Comparison of ENCODE assay signal across 9 mouse cellular contexts in genomic region chr11:84643107-84643372, GRCm38 (mm10).
DNase-seq lines count a peak whose midpoint lies in the region; ATAC-seq and TF ChIP-seq lines count a peak whose summit lies in the region.
"Had no signal": no experiment of that assay in that cellular context is flagged by ENCODE, and none has a peak within 500 bp of the region (broad histone marks: within the 10 kb centered on the region; RNA-seq: fewer than 3 reads in every experiment).

No protein-coding gene starts in this region.

- peak overlapping the region; percentile 77 for H3K4me2 ChIP-seq in lung, embryonic 14.5 days
- H3K4me2 ChIP-seq in hindbrain, postnatal 0 days (ENCODE audit: low read depth, low read length), result peak overlapping the region; percentile 74
- H3K4me2 ChIP-seq in neural tube, embryonic 14.5 days (ENCODE audit: low read depth, low read length), result peak overlapping the region; percentile 75

- no peak for DNase-seq in cerebellum, adult 2 months
- DNase-seq in cerebellum, adult 11-12 months, result no peak
- no peak for DNase-seq in lung, embryonic 14.5 days
- no peak for DNase-seq in lung, postnatal 36 days
- DNase-seq in hindbrain, postnatal 0 days (ENCODE audit: low spot score), result no peak
- DNase-seq in urinary bladder, adult 18-20 months (ENCODE audit: low spot score in 2 of 2), result no peak
- no peak for DNase-seq in lung, postnatal 10 days

- TF ChIP-seq CTCF in cerebellum, adult 2 months (IDR thresholded peaks at IDR 0.05; ENCODE audit: borderline replicate concordance, insufficient read depth, low read depth, low read length), result no peak
- no peak for TF ChIP-seq CTCF in lung, embryonic 14.5 days (IDR thresholded peaks at IDR 0.05; ENCODE audit: low read depth)
- no peak for TF ChIP-seq CTCF in hindbrain, postnatal 0 days (IDR thresholded peaks at IDR 0.05; ENCODE audit: low read depth)

- H3K9ac ChIP-seq in lung, embryonic 14.5 days, result no peak overlapping the region
- H3K9ac ChIP-seq in hindbrain, postnatal 0 days (replicated peaks; ENCODE audit: low read length), result peak overlapping the region; percentile 67
- H3K9ac ChIP-seq in neural tube, embryonic 14.5 days (replicated peaks; ENCODE audit: low read depth, low read length), result peak overlapping the region; percentile 82

- no peaks in the 10 kb centered on the region for H3K27me3 ChIP-seq in cerebellum, adult 2 months (ENCODE audit: control insufficient read depth, insufficient read depth, low read length)
- H3K27me3 ChIP-seq in lung, embryonic 14.5 days (ENCODE audit: insufficient read depth, low read length), result peaks cover 44% of the 10 kb centered on the region
- no peaks in the 10 kb centered on the region for H3K27me3 ChIP-seq in hindbrain, postnatal 0 days (ENCODE audit: insufficient read depth, low read length)
- peaks cover 5% of the 10 kb centered on the region; the same call in 1 of the 2 replicates for H3K27me3 ChIP-seq in neural tube, embryonic 14.5 days (ENCODE audit: control insufficient read depth, insufficient read depth, low read length)

- ATAC-seq in lung, embryonic 14.5 days (ENCODE audit: insufficient read depth), result no peak
- peak; percentile 19 for ATAC-seq in hindbrain, postnatal 0 days
- ATAC-seq in neural tube, embryonic 14.5 days (ENCODE audit: low read depth), result no peak
- ATAC-seq: Patski had no signal

- 49% methylated on average over 5 of the region's 5 CpGs for WGBS in cerebellum, adult 2 months
- WGBS in lung, embryonic 14.5 days, result 37% methylated on average over 5 of the region's 5 CpGs
- 40% methylated on average over 5 of the region's 5 CpGs for whole genome bisulfite sequencing in hindbrain, postnatal 0 days
- 30% methylated on average over 5 of the region's 5 CpGs for WGBS in neural tube, embryonic 14.5 days

- no peaks in the 10 kb centered on the region for H3K36me3 ChIP-seq in lung, embryonic 14.5 days (ENCODE audit: insufficient read depth)
- H3K36me3 ChIP-seq in hindbrain, postnatal 0 days (ENCODE audit: insufficient read depth, low read length), result no peaks in the 10 kb centered on the region
- no peaks in the 10 kb centered on the region for H3K36me3 ChIP-seq in neural tube, embryonic 14.5 days (ENCODE audit: control insufficient read depth, insufficient read depth, low read length)

- peak overlapping the region; percentile 68 for H3K4me3 ChIP-seq in cerebellum, adult 2 months (replicated peaks; ENCODE audit: insufficient read depth, low read depth, low read length)
- H3K4me3 ChIP-seq in lung, embryonic 14.5 days (ENCODE audit: low read depth, low read length), result no peak overlapping the region
- no peak overlapping the region for H3K4me3 ChIP-seq in hindbrain, postnatal 0 days (ENCODE audit: low read length)
- peak overlapping the region; percentile 41; the same call in 1 of the 2 replicates for H3K4me3 ChIP-seq in neural tube, embryonic 14.5 days (ENCODE audit: low read depth, low read length)

- no peaks in the 10 kb centered on the region for H3K9me3 ChIP-seq in lung, embryonic 14.5 days (ENCODE audit: low read depth, low read length)
- no peaks in the 10 kb centered on the region for H3K9me3 ChIP-seq in hindbrain, postnatal 0 days (ENCODE audit: low read length)
- H3K9me3 ChIP-seq in neural tube, embryonic 14.5 days (ENCODE audit: control insufficient read depth, low read length), result no peaks in the 10 kb centered on the region; the same call in 1 of the 2 replicates

- H3K27ac ChIP-seq in cerebellum, adult 2 months (ENCODE audit: insufficient read depth, low read length), result 0 out of 2 replicates have a peak overlapping the region, but pooled peaks have one; percentile 13
- no peak overlapping the region for H3K27ac ChIP-seq in lung, embryonic 14.5 days (ENCODE audit: low read depth)
- peak overlapping the region; percentile 76; the same call in 1 of the 2 replicates for H3K27ac ChIP-seq in hindbrain, postnatal 0 days
- H3K27ac ChIP-seq in neural tube, embryonic 14.5 days (ENCODE audit: low read depth, low read length), result peak overlapping the region; percentile 80

- TF ChIP-seq POLR2A in cerebellum, adult 2 months (IDR thresholded peaks at IDR 0.05; ENCODE audit: borderline replicate concordance, insufficient read depth, low read length), result no peak

- H3K4me1 ChIP-seq in cerebellum, adult 2 months (ENCODE audit: control insufficient read depth, insufficient read depth, low read length), result no peaks in the 10 kb centered on the region
- no peaks in the 10 kb centered on the region for H3K4me1 ChIP-seq in lung, embryonic 14.5 days (ENCODE audit: insufficient read depth)
- 0 out of 2 replicates have a peak, but pooled peaks cover 4% of the 10 kb centered on the region for H3K4me1 ChIP-seq in hindbrain, postnatal 0 days (ENCODE audit: insufficient read depth, low read length)
- H3K4me1 ChIP-seq in neural tube, embryonic 14.5 days (ENCODE audit: control insufficient read depth, insufficient read depth, low read length), result peaks cover 8% of the 10 kb centered on the region; the same call in 1 of the 2 replicates

Comparison
In these comparisons a context has a peak if more than half of its experiments do, and no peak if none do; other contexts are left out.
1. H3K4me3 ChIP-seq: peak in cerebellum, adult 2 months (single experiment) and neural tube, embryonic 14.5 days (single experiment); none in lung, embryonic 14.5 days (single experiment) and hindbrain, postnatal 0 days (single experiment).
2. Peak in every context shown above with its lines, with median percentiles within 50 percentile points of each other: H3K4me2 ChIP-seq.